Mouse (Mus musculus): ENCODE measurements at regions not wholly inside any gene's neighbourhood (a gene's known extent, or its start where the extent isn't known, plus 50 kb on each side); places are given as distances from the start of the nearest gene placed in this dataset.

- Histone ChIP-seq H3K27ac (ENCODE audit: insufficient read depth, low read length) (no peak overlapping the region), H3K4me1 (ENCODE audit: control insufficient read depth, insufficient read depth, low read length) (no peaks in the 10 kb centered on the region), H3K4me3 (ENCODE audit: insufficient read depth, low read length) (no peak overlapping the region)
- TF ChIP-seq CTCF (IDR thresholded peaks at IDR 0.05; ENCODE audit: borderline replicate concordance, insufficient read depth, low read length), result no peak
- no peak for TF ChIP-seq POLR2A (IDR thresholded peaks at IDR 0.05; ENCODE audit: low read depth, low read length)
Observed at GRCm38 (mm10) chr9:115487175-115487760, 177.0 kb upstream of the Stt3b start.

GRCm38 (mm10) chr9:115488913-115489809, 178.9 kb upstream of the Stt3b start:
- Histone ChIP-seq H3K4me3 (ENCODE audit: insufficient read depth, low read length) (no peak overlapping the region), H3K27ac (ENCODE audit: insufficient read depth, low read length) (no peak overlapping the region), H3K4me1 (ENCODE audit: control insufficient read depth, insufficient read depth, low read length) (no peaks in the 10 kb centered on the region)
- TF ChIP-seq POLR2A (IDR thresholded peaks at IDR 0.05; ENCODE audit: low read depth, low read length), result no peak
- TF ChIP-seq CTCF (IDR thresholded peaks at IDR 0.05; ENCODE audit: borderline replicate concordance, insufficient read depth, low read length), result no peak

- H3K4me1 ChIP-seq (ENCODE audit: control insufficient read depth, insufficient read depth, low read length), result no peaks in the 10 kb centered on the region
- no peak overlapping the region for H3K4me3 ChIP-seq (ENCODE audit: insufficient read depth, low read length)
- no peak overlapping the region for H3K27ac ChIP-seq (ENCODE audit: insufficient read depth, low read length)
- TF ChIP-seq POLR2A (IDR thresholded peaks at IDR 0.05; ENCODE audit: low read depth, low read length) (no peak), CTCF (IDR thresholded peaks at IDR 0.05; ENCODE audit: borderline replicate concordance, insufficient read depth, low read length) (no peak)
Observed at GRCm38 (mm10) chr9:115492431-115493171, 182.4 kb upstream of the Stt3b start.

- Histone ChIP-seq H3K27ac (ENCODE audit: insufficient read depth, low read length) (no peak overlapping the region), H3K4me3 (ENCODE audit: insufficient read depth, low read length) (no peak overlapping the region), H3K4me1 (ENCODE audit: control insufficient read depth, insufficient read depth, low read length) (no peaks in the 10 kb centered on the region)
- TF ChIP-seq CTCF (IDR thresholded peaks at IDR 0.05; ENCODE audit: borderline replicate concordance, insufficient read depth, low read length) (no peak), POLR2A (IDR thresholded peaks at IDR 0.05; ENCODE audit: low read depth, low read length) (no peak)
Observed at GRCm38 (mm10) chr9:115493765-115494164, 183.5 kb upstream of the Stt3b start.

GRCm38 (mm10) chr9:115499536-115499935, 189.3 kb upstream of the Stt3b start:
- H3K4me3 ChIP-seq (ENCODE audit: insufficient read depth, low read length), result no peak overlapping the region
- no peak overlapping the region for H3K27ac ChIP-seq (ENCODE audit: insufficient read depth, low read length)
- no peak for TF ChIP-seq CTCF (IDR thresholded peaks at IDR 0.05; ENCODE audit: borderline replicate concordance, insufficient read depth, low read length)
- no peak for TF ChIP-seq POLR2A (IDR thresholded peaks at IDR 0.05; ENCODE audit: low read depth, low read length)
- no peaks in the 10 kb centered on the region for H3K4me1 ChIP-seq (ENCODE audit: control insufficient read depth, insufficient read depth, low read length)

GRCm38 (mm10) chr9:115504789-115505188, 194.6 kb upstream of the Stt3b start:
- Histone ChIP-seq H3K4me1 (ENCODE audit: control insufficient read depth, insufficient read depth, low read length) (no peaks in the 10 kb centered on the region), H3K4me3 (ENCODE audit: insufficient read depth, low read length) (no peak overlapping the region), H3K27ac (ENCODE audit: insufficient read depth, low read length) (no peak overlapping the region)
- TF ChIP-seq CTCF (IDR thresholded peaks at IDR 0.05; ENCODE audit: borderline replicate concordance, insufficient read depth, low read length) (no peak), POLR2A (IDR thresholded peaks at IDR 0.05; ENCODE audit: low read depth, low read length) (no peak)

GRCm38 (mm10) chr9:115507131-115507689, 197.0 kb upstream of the Stt3b start:
- TF ChIP-seq CTCF (IDR thresholded peaks at IDR 0.05; ENCODE audit: borderline replicate concordance, insufficient read depth, low read length), result no peak
- TF ChIP-seq POLR2A (IDR thresholded peaks at IDR 0.05; ENCODE audit: low read depth, low read length), result no peak
- no peaks in the 10 kb centered on the region for H3K4me1 ChIP-seq (ENCODE audit: control insufficient read depth, insufficient read depth, low read length)
- no peak overlapping the region for H3K4me3 ChIP-seq (ENCODE audit: insufficient read depth, low read length)
- no peak overlapping the region for H3K27ac ChIP-seq (ENCODE audit: insufficient read depth, low read length)

- no peak overlapping the region for H3K27ac ChIP-seq (ENCODE audit: insufficient read depth, low read length)
- no peak for TF ChIP-seq POLR2A (IDR thresholded peaks at IDR 0.05; ENCODE audit: low read depth, low read length)
- TF ChIP-seq CTCF (IDR thresholded peaks at IDR 0.05; ENCODE audit: borderline replicate concordance, insufficient read depth, low read length), result no peak
- no peaks in the 10 kb centered on the region for H3K4me1 ChIP-seq (ENCODE audit: control insufficient read depth, insufficient read depth, low read length)
- H3K4me3 ChIP-seq (ENCODE audit: insufficient read depth, low read length), result no peak overlapping the region
Observed at GRCm38 (mm10) chr9:115512835-115513629, 202.8 kb upstream of the Stt3b start.

- Histone ChIP-seq H3K4me3 (ENCODE audit: insufficient read depth, low read length) (no peak overlapping the region), H3K27ac (ENCODE audit: insufficient read depth, low read length) (no peak overlapping the region), H3K4me1 (ENCODE audit: control insufficient read depth, insufficient read depth, low read length) (no peaks in the 10 kb centered on the region)
- TF ChIP-seq POLR2A (IDR thresholded peaks at IDR 0.05; ENCODE audit: low read depth, low read length) (no peak), CTCF (IDR thresholded peaks at IDR 0.05; ENCODE audit: borderline replicate concordance, insufficient read depth, low read length) (no peak)
Observed at GRCm38 (mm10) chr9:115517903-115518302, 207.7 kb upstream of the Stt3b start.

Measured in embryonic fibroblast, embryonic 13.5 days (primary cell).